Mouse (Mus musculus) heart, embryonic 11.5 days (tissue): ENCODE measurements around the gene Tbc1d1. TPM values are rescaled to one million over a fixed set of nuclear protein-coding genes. Genes with fewer than 3 reads are reported as not detected.

Source experiments
- ATAC-seq: fragments of 200-750 bp; cut with Nextera tagmentation; replicated peaks from 2 replicates; pipeline ENCODE4 v1.8.0; 2017; ENCODE audit warnings: moderate library complexity; ENCODE audit not compliant: insufficient number of reproducible peaks, low FRiP score, low TSS enrichment
- H3K27ac ChIP-seq: fragments of 300-500 bp; sonication (generic); 2 replicates; pipeline ENCODE4 v1.5.1; 2014; ENCODE audit warnings: mild to moderate bottlenecking, low read depth, low read length
- H3K27me3 ChIP-seq: fragments of 300-500 bp; sonication (generic); 2 replicates; pipeline ENCODE4 v1.6.1; 2014; ENCODE audit warnings: mild to moderate bottlenecking, low read length, mixed read lengths; ENCODE audit not compliant: control insufficient read depth, insufficient read depth
- H3K36me3 ChIP-seq: fragments of 300-500 bp; sonication (generic); 2 replicates; pipeline ENCODE4 v1.6.1; 2014; ENCODE audit warnings: mild to moderate bottlenecking, low read length, moderate library complexity, mixed read lengths; ENCODE audit not compliant: control insufficient read depth, insufficient read depth
- H3K4me1 ChIP-seq: fragments of 300-500 bp; sonication (generic); 2 replicates; pipeline ENCODE4 v1.6.1; 2014; ENCODE audit warnings: low read length; ENCODE audit not compliant: control insufficient read depth, insufficient read depth
- H3K4me2 ChIP-seq: fragments of 300-500 bp; sonication (generic); 2 replicates; pipeline ENCODE4 v1.6.1; 2014; ENCODE audit warnings: mild to moderate bottlenecking, moderate library complexity
- H3K4me3 ChIP-seq: fragments of 300-500 bp; sonication (generic); 2 replicates; pipeline ENCODE4 v1.5.1; 2014; ENCODE audit warnings: low read depth, low read length
- H3K9ac ChIP-seq: fragments of 300-500 bp; sonication (generic); 2 replicates; pipeline ENCODE4 v1.6.1; 2014; ENCODE audit warnings: mild to moderate bottlenecking, low read depth, low read length, moderate library complexity
- H3K9me3 ChIP-seq: fragments of 300-500 bp; sonication (generic); replicated peaks from 2 replicates; pipeline ENCODE4 v1.6.1; 2016; ENCODE audit warnings: low read length; ENCODE audit not compliant: control insufficient read depth
- WGBS: fragments of 180-500 bp; shearing (Covaris S2); extraction: QIAGEN DNeasy Blood & Tissue Kit; methylation state at CpG from one replicate; pipeline ENCODE4 v1.1.7; 2014; ENCODE audit not compliant: insufficient replicate concordance; 5-methylcytosine and 5-hydroxymethylcytosine counted together
- polyA plus RNA-seq: library from polyadenylated mRNA; unstranded; fragments of >200 nt; fragmentation: Nextera tagmentation; extraction: Ambion mirVana; gene quantifications from 2 replicates; pipeline ENCODE4 v1.2.1, GENCODE M21; 2014

Gene Tbc1d1
- polyA plus RNA-seq, 1 experiment from 2014 or later = 36.3 TPM

- H3K27me3 ChIP-seq = no peaks in the 10 kb centered on the region
- H3K27ac ChIP-seq = no peak overlapping the region
- no peak overlapping the region for H3K4me3 ChIP-seq
- WGBS = 57% methylated on average over 8 of the region's 8 CpGs
- no peak overlapping the region for H3K9ac ChIP-seq
- no peaks in the 10 kb centered on the region for H3K36me3 ChIP-seq
- no peak for ATAC-seq
- no peak overlapping the region for H3K4me2 ChIP-seq
- no peaks in the 10 kb centered on the region for H3K4me1 ChIP-seq
- no peaks in the 10 kb centered on the region; the same call in 1 of the 2 replicates for H3K9me3 ChIP-seq
Measured at GRCm38 (mm10) chr5:64217256-64217655, 61.2 kb downstream of the Tbc1d1 start.

GRCm38 (mm10) chr5:64217816-64218602 lies 61.9 kb downstream of the Tbc1d1 start:
- H3K9me3 ChIP-seq = no peaks in the 10 kb centered on the region; the same call in 1 of the 2 replicates
- no peak for ATAC-seq
- 75% methylated on average over 13 of the region's 13 CpGs for WGBS

DNA sequence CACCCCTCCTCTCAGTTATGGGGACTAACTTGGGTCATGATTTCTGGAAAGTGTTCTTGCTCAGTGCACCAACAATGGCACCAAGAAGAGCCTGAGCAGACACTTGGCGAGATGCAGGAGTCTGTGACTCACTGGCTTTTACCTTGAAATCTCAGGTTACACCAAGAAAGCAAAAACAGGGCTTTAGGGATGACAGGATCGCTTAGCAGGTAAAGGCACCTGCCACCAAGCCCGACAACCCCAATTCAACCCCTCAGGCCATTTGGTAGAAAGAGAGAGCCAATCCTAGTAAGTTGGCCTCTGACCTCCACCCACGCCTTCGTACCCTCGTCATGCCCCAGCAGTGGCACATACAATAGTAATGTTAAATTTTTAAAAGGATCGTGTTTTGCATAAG lies 62.5 kb downstream of the Tbc1d1 start:
- WGBS = 77% methylated on average over 7 of the region's 7 CpGs
- Histone ChIP-seq H3K4me3 (no peak overlapping the region), H3K9ac (no peak overlapping the region), H3K4me2 (no peak overlapping the region), H3K27ac (no peak overlapping the region), H3K9me3 (no peaks in the 10 kb centered on the region; the same call in 1 of the 2 replicates), H3K36me3 (no peaks in the 10 kb centered on the region), H3K4me1 (no peaks in the 10 kb centered on the region), H3K27me3 (no peaks in the 10 kb centered on the region)
- ATAC-seq = no peak

More at GRCm38 (mm10) chr5:64217816-64218602, 61.9 kb downstream of the Tbc1d1 start:
- Histone ChIP-seq H3K27ac (no peak overlapping the region), H3K4me1 (no peaks in the 10 kb centered on the region), H3K4me3 (no peak overlapping the region), H3K4me2 (no peak overlapping the region), H3K36me3 (no peaks in the 10 kb centered on the region), H3K9ac (no peak overlapping the region), H3K27me3 (no peaks in the 10 kb centered on the region)

GRCm38 (mm10) chr5:64220776-64221175 lies 64.7 kb downstream of the Tbc1d1 start:
- WGBS = 93% methylated on average over 4 of the region's 4 CpGs
- Histone ChIP-seq H3K4me3 (no peak overlapping the region), H3K9ac (no peak overlapping the region), H3K9me3 (no peaks in the 10 kb centered on the region; the same call in 1 of the 2 replicates), H3K4me1 (no peaks in the 10 kb centered on the region), H3K27ac (no peak overlapping the region), H3K4me2 (no peak overlapping the region), H3K36me3 (no peaks in the 10 kb centered on the region), H3K27me3 (no peaks in the 10 kb centered on the region)
- ATAC-seq = no peak

DNA sequence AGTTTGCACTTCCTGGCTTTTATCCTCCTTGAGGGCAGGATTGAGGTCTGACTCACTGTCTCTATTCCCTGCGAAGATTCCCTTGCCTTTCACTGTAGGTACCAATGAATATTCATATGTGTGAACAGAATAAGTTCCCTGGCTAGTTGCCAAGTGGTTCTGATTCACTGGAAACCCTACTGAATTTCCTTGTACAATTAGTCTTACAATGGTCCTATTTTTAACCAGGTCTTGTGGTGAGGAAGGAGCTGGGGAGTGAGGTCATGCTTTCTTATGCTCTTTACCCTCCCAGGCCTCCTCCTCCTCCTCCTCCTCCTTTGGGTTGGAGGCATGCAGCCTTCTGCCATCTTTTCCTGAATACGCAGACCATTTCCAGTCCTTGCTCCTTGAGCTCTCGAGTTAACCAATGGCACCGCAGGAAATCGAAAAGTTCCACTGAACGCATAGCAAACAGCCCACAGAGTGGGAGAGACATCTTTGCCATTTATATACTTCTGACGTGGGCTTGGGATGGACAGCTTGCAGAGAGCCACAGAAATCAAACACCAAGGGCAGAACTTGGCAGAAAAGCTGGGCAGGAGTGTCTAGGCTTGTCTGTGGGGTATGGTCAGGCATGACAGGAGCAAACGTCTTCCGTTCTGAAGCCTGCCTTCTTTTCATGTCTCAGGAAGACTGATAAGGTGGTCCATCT lies 68.8 kb downstream of the Tbc1d1 start:
- 76% methylated on average over 9 of the region's 9 CpGs for whole genome bisulfite sequencing

GRCm38 (mm10) chr5:64228252-64228651 lies 72.1 kb downstream of the Tbc1d1 start:
- H3K36me3 ChIP-seq = no peaks in the 10 kb centered on the region
- peaks cover 8% of the 10 kb centered on the region for H3K4me1 ChIP-seq
- WGBS = 71% methylated on average over 3 of the region's 3 CpGs
- no peaks in the 10 kb centered on the region for H3K27me3 ChIP-seq
- no peaks in the 10 kb centered on the region; the same call in 1 of the 2 replicates for H3K9me3 ChIP-seq
- no peak for ATAC-seq
- H3K9ac ChIP-seq = no peak overlapping the region
- H3K4me2 ChIP-seq = no peak overlapping the region
- no peak overlapping the region for H3K4me3 ChIP-seq
- H3K27ac ChIP-seq = no peak overlapping the region

More for the DNA sequence above, 68.8 kb downstream of the Tbc1d1 start:
- Histone ChIP-seq H3K4me3 (no peak overlapping the region), H3K9ac (no peak overlapping the region), H3K27me3 (no peaks in the 10 kb centered on the region), H3K4me1 (peaks cover 3% of the 10 kb centered on the region; the same call in 1 of the 2 replicates), H3K27ac (no peak overlapping the region), H3K9me3 (no peaks in the 10 kb centered on the region; the same call in 1 of the 2 replicates), H3K36me3 (no peaks in the 10 kb centered on the region), H3K4me2 (no peak overlapping the region)
- no peak for ATAC-seq

DNA sequence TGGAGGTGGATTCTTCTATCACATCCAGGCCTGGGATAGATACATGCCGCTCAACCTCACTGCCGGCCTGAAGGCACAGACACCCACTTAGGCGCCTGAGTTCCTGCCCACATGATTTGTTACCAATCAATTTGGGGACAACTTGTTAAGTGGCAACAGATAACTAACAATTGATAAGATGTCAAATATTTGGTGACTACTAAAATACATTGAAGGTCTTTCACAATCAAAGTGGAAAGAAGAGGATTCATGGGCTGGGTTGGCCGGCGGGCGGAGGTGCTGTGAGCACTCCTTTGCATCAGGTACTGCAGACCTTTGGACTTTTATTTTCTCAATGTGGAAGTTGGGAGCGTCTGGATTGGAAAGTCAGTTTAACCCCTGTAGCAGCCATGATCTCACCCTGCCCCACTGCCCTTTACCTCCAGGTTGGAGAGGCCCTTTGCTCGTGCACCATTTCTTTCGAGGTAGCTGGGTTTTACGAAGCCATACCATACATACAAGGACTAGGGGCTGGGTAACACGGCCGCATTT lies 73.3 kb downstream of the Tbc1d1 start:
- peak overlapping the region; percentile 80 for H3K4me3 ChIP-seq
- peak overlapping the region; percentile 93 for H3K4me2 ChIP-seq
- peaks cover 16% of the 10 kb centered on the region for H3K4me1 ChIP-seq
- no peaks in the 10 kb centered on the region for H3K9me3 ChIP-seq
- no peak overlapping the region for H3K27ac ChIP-seq
- peak overlapping the region; percentile 84 for H3K9ac ChIP-seq
- no peaks in the 10 kb centered on the region for H3K36me3 ChIP-seq
- H3K27me3 ChIP-seq = no peaks in the 10 kb centered on the region
- ATAC-seq = no peak
- 39% methylated on average over 12 of the region's 12 CpGs for WGBS

GRCm38 (mm10) chr5:64230061-64230466 lies 74.0 kb downstream of the Tbc1d1 start:
- H3K27me3 ChIP-seq = no peaks in the 10 kb centered on the region
- H3K4me2 ChIP-seq = peak overlapping the region; percentile 93
- 2% methylated on average over 42 of the region's 48 CpGs for WGBS
- peaks cover 22% of the 10 kb centered on the region for H3K4me1 ChIP-seq
- no peaks in the 10 kb centered on the region for H3K9me3 ChIP-seq
- H3K4me3 ChIP-seq = peak overlapping the region; percentile 80
- H3K27ac ChIP-seq = peak overlapping the region; percentile 75
- H3K9ac ChIP-seq = peak overlapping the region; percentile 84
- no peaks in the 10 kb centered on the region for H3K36me3 ChIP-seq
- peak; percentile 95 for ATAC-seq
